ENCODE assay signal across 7 mouse cellular contexts in genomic region chr7:16239554-16239997, GRCm38 (mm10). TPM values are rescaled to one million over a fixed set of nuclear protein-coding genes. Genes with fewer than 3 reads are reported as not detected.
DNase-seq lines count a peak whose midpoint lies in the region; ATAC-seq and TF ChIP-seq lines count a peak whose summit lies in the region.

No protein-coding gene starts in this region.

- 46% methylated on average over 9 of the region's 9 CpGs for WGBS in heart, embryonic 12.5 days
- 64% methylated on average over 9 of the region's 9 CpGs for WGBS in intestine, postnatal 0 days

- peak overlapping the region; percentile 69 for H3K4me2 ChIP-seq in CH12.LX (ENCODE audit: insufficient read depth, low read depth, poor library complexity, severe bottlenecking)
- H3K4me2 ChIP-seq in heart, embryonic 12.5 days: peak overlapping the region; percentile 15; the same call in 1 of the 2 replicates
- no peak overlapping the region for H3K4me2 ChIP-seq in intestine, postnatal 0 days (replicated peaks; ENCODE audit: low read depth)

- no peaks in the 10 kb centered on the region for H3K79me2 ChIP-seq in CH12.LX (replicated peaks; ENCODE audit: control insufficient read depth, extremely low read depth, insufficient read depth, poor library complexity, severe bottlenecking)

- no peak overlapping the region for H3K9ac ChIP-seq in CH12.LX (ENCODE audit: insufficient read depth, low read depth)
- no peak overlapping the region for H3K9ac ChIP-seq in heart, embryonic 12.5 days
- no peak overlapping the region for H3K9ac ChIP-seq in intestine, postnatal 0 days (ENCODE audit: low read depth, low read length)

- no peak overlapping the region for H3K4me3 ChIP-seq in CH12.LX (replicated peaks in 1 of 3; ENCODE audit: low read depth in 2 of 3, low read length in 2 of 3, poor library complexity in 1 of 3)
- no peak overlapping the region for H3K4me3 ChIP-seq in heart, embryonic 12.5 days
- no peak overlapping the region for H3K4me3 ChIP-seq in intestine, postnatal 0 days (ENCODE audit: low read depth, low read length)

- in situ Hi-C loops in CH12.LX (cut with MboI; ENCODE audit: low pct_ligation_motif_present, low pct_unique_long_range_greater_than_20kb, low sequenced_read_pairs): no loop called here

- H3K27me3 ChIP-seq in CH12.LX (replicated peaks): no peaks in the 10 kb centered on the region
- H3K27me3 ChIP-seq in heart, embryonic 12.5 days (replicated peaks): no peaks in the 10 kb centered on the region
- H3K27me3 ChIP-seq in intestine, postnatal 0 days (replicated peaks; ENCODE audit: control insufficient read depth, insufficient read depth, low read length): no peaks in the 10 kb centered on the region

- TF ChIP-seq CTCF in CH12.LX (conservative IDR thresholded peaks at IDR 0.05 in 1 of 2, IDR thresholded peaks at IDR 0.05 in 1 of 2; ENCODE audit: low read depth in 2 of 2, low read length in 2 of 2): no peak
- no peak for TF ChIP-seq CTCF in intestine, postnatal 0 days (IDR thresholded peaks at IDR 0.05; ENCODE audit: low read depth)

- H3K9me3 ChIP-seq in CH12.LX (replicated peaks; ENCODE audit: low read length): no peaks in the 10 kb centered on the region
- H3K9me3 ChIP-seq in heart, embryonic 12.5 days (replicated peaks): no peaks in the 10 kb centered on the region
- no peaks in the 10 kb centered on the region for H3K9me3 ChIP-seq in intestine, postnatal 0 days (ENCODE audit: control insufficient read depth)

- TF ChIP-seq POLR2A in CH12.LX (IDR thresholded peaks at IDR 0.05; ENCODE audit: low read depth, low read length): no peak

- peaks cover 14 to 36% of the 10 kb centered on the region in 2 experiments for H3K4me1 ChIP-seq in CH12.LX (ENCODE audit: control insufficient read depth in 1 of 2, insufficient read depth in 2 of 2)
- peaks cover 6% of the 10 kb centered on the region; the same call in 1 of the 2 replicates for H3K4me1 ChIP-seq in heart, embryonic 12.5 days (replicated peaks)
- H3K4me1 ChIP-seq in intestine, postnatal 0 days (replicated peaks; ENCODE audit: control insufficient read depth, insufficient read depth, low read length): no peaks in the 10 kb centered on the region

- H3K36me3 ChIP-seq in CH12.LX (replicated peaks in 1 of 2; ENCODE audit: control insufficient read depth in 1 of 2, insufficient read depth in 1 of 2, low read length in 1 of 2): no peaks in the 10 kb centered on the region
- no peaks in the 10 kb centered on the region for H3K36me3 ChIP-seq in heart, embryonic 12.5 days
- H3K36me3 ChIP-seq in intestine, postnatal 0 days (ENCODE audit: control insufficient read depth, insufficient read depth): no peaks in the 10 kb centered on the region

- H3K27ac ChIP-seq in CH12.LX (ENCODE audit: insufficient read depth, low read depth): peak overlapping the region; percentile 31
- H3K27ac ChIP-seq in heart, embryonic 12.5 days (ENCODE audit: poor library complexity, severe bottlenecking): 0 out of 2 replicates have a peak overlapping the region, but pooled peaks have one; percentile 8
- no peak overlapping the region for H3K27ac ChIP-seq in intestine, postnatal 0 days (ENCODE audit: low read depth, low read length)

- dilution Hi-C loops in CH12.LX (cut with MboI; ENCODE audit: extremely low pct_ligation_motif_present, extremely low pct_unique_long_range_greater_than_20kb, low sequenced_read_pairs): no loop called here

- peak; percentile 87 for TF ChIP-seq EP300 in CH12.LX (IDR thresholded peaks at IDR 0.05; ENCODE audit: low read length)

- no peak for TF ChIP-seq RAD21 in CH12.LX (IDR thresholded peaks at IDR 0.05; ENCODE audit: low read depth, low read length)

- peak; percentile 96 for DNase-seq in CH12.LX (ENCODE audit: extremely low read depth)
- DNase-seq in c-Kit-positive CD71-positive TER-119-positive erythroid progenitor cells, embryonic 14.5 days (ENCODE audit: low spot score): peak; percentile 22
- peak; percentile 72 for DNase-seq in lung, postnatal 25 days (ENCODE audit: low spot score)
- DNase-seq in left cerebral cortex, adult 9 months (ENCODE audit: low spot score in 2 of 2): no peak
- no peak for DNase-seq in right cerebral cortex, adult 2 months (ENCODE audit: low spot score in 2 of 2)

- ATAC-seq in heart, embryonic 12.5 days (ENCODE audit: insufficient number of reproducible peaks, low FRiP score): peak; percentile 26; the same call in 1 of the 2 replicates
- no peak for ATAC-seq in intestine, postnatal 0 days

TF ChIP-seq in CH12.LX, 34 proteins besides CTCF, POLR2A, EP300 and RAD21:
- TF ChIP-seq MEF2A (IDR thresholded peaks at IDR 0.05; ENCODE audit: borderline replicate concordance, low read depth, low read length) (peak; percentile 90), IRF4 (IDR thresholded peaks at IDR 0.05; ENCODE audit: low read depth, low read length) (peak; percentile 70), TCF12 (IDR thresholded peaks at IDR 0.05; ENCODE audit: low read depth, low read length) (peak; percentile 50; the same call in 1 of the 2 replicates), MYC (IDR thresholded peaks at IDR 0.05; ENCODE audit: low read depth, low read length) (peak; percentile 53; the same call in 1 of the 2 replicates), ZNF384 (IDR thresholded peaks at IDR 0.05; ENCODE audit: low read depth, low read length) (no peak), ZMIZ1 (IDR thresholded peaks at IDR 0.05; ENCODE audit: low read depth, low read length) (no peak), CHD1 (IDR thresholded peaks at IDR 0.05; ENCODE audit: low read depth, low read length) (no peak), CHD2 (IDR thresholded peaks at IDR 0.05; ENCODE audit: low read length) (peak; percentile 28; the same call in 1 of the 2 replicates), RCOR1 (conservative IDR thresholded peaks at IDR 0.05; ENCODE audit: low read depth, low read length) (no peak), POLR2AphosphoS2 (IDR thresholded peaks at IDR 0.05; ENCODE audit: low read depth, low read length) (no peak), JUN (IDR thresholded peaks at IDR 0.05; ENCODE audit: insufficient read depth, low read depth, low read length) (no peak), BHLHE40 (IDR thresholded peaks at IDR 0.05; ENCODE audit: low read depth, low read length) (peak; percentile 82; the same call in 1 of the 2 replicates), SIN3A (IDR thresholded peaks at IDR 0.05; ENCODE audit: low read length) (peak; percentile 49; the same call in 1 of the 2 replicates), ETS1 (conservative IDR thresholded peaks at IDR 0.05; ENCODE audit: low read depth, low read length) (peak; percentile 76), HCFC1 (IDR thresholded peaks at IDR 0.05; ENCODE audit: low read depth, low read length) (no peak), MAFK (IDR thresholded peaks at IDR 0.05; ENCODE audit: insufficient replicate concordance, low read length) (0 out of 2 replicates have a peak, but pooled peaks have one; percentile 35), KAT2A (IDR thresholded peaks at IDR 0.05; ENCODE audit: insufficient replicate concordance, low read length) (no peak), ELF1 (IDR thresholded peaks at IDR 0.05; ENCODE audit: low read depth, low read length) (no peak)

RNA-seq across cellular contexts. Expression of gene C5ar2, which starts 4.4 kb away (rescaled TPM):
- 0.04 TPM in 2 replicates for total RNA-seq in CH12.LX (2012; rRNA removed)
- total RNA-seq in CH12.LX (2014; rRNA removed): 0.11 and 0.30 TPM in 2 replicates
- polyA plus RNA-seq in CH12.LX (2012; ENCODE audit: insufficient read length, low read depth): 0.22 and 0.33 TPM in 2 replicates
- 0.85 and 1.1 TPM in 2 replicates for polyA plus RNA-seq in heart, embryonic 12.5 days (2016; fragmentation: Nextera tagmentation; extraction: Ambion mirVana)
- polyA plus RNA-seq in intestine, postnatal 0 days (2015; fragmentation: Nextera tagmentation; extraction: Ambion mirVana): 0.16 and 0.26 TPM in 2 replicates

RNA-seq across cellular contexts. Expression of gene Dhx34, which starts 17.7 kb away (rescaled TPM):
- total RNA-seq in CH12.LX (2012; rRNA removed) (14.8 and 18.0 TPM in 2 replicates), CH12.LX (2014; rRNA removed) (6.9 and 8.8 TPM in 2 replicates)
- polyA plus RNA-seq in CH12.LX (2012; ENCODE audit: insufficient read length, low read depth): 11.8 and 15.2 TPM in 2 replicates
- polyA plus RNA-seq in heart, embryonic 12.5 days (2016; fragmentation: Nextera tagmentation; extraction: Ambion mirVana): 11.9 and 13.0 TPM in 2 replicates
- 7.3 and 9.0 TPM in 2 replicates for polyA plus RNA-seq in intestine, postnatal 0 days (2015; fragmentation: Nextera tagmentation; extraction: Ambion mirVana)

RNA-seq across cellular contexts. Expression of gene C5ar1, which starts 19.8 kb away (rescaled TPM):
- total RNA-seq in CH12.LX (2012; rRNA removed) (not detected in 2 replicates), CH12.LX (2014; rRNA removed) (not detected in 2 replicates)
- polyA plus RNA-seq in CH12.LX (2012; ENCODE audit: insufficient read length, low read depth): not detected in 2 replicates
- polyA plus RNA-seq in heart, embryonic 12.5 days (2016; fragmentation: Nextera tagmentation; extraction: Ambion mirVana): 1.1 and 1.8 TPM in 2 replicates
- polyA plus RNA-seq in intestine, postnatal 0 days (2015; fragmentation: Nextera tagmentation; extraction: Ambion mirVana): 2.1 TPM in 2 replicates

RNA-seq across cellular contexts. Expression of gene Inafm1, which starts 33.8 kb away (rescaled TPM):
- total RNA-seq in CH12.LX (2012; rRNA removed) (5.6 and 7.4 TPM in 2 replicates), CH12.LX (2014; rRNA removed) (1.1 and 1.5 TPM in 2 replicates)
- polyA plus RNA-seq in CH12.LX (2012; ENCODE audit: insufficient read length, low read depth): 9.3 and 9.5 TPM in 2 replicates
- polyA plus RNA-seq in heart, embryonic 12.5 days (2016; fragmentation: Nextera tagmentation; extraction: Ambion mirVana): 11.0 and 12.1 TPM in 2 replicates
- 24.1 and 24.8 TPM in 2 replicates for polyA plus RNA-seq in intestine, postnatal 0 days (2015; fragmentation: Nextera tagmentation; extraction: Ambion mirVana)

RNA-seq across cellular contexts. Expression of gene Ccdc9, which starts 47.0 kb away (rescaled TPM):
- 47.6 and 53.3 TPM in 2 replicates for total RNA-seq in CH12.LX (2012; rRNA removed)
- 32.0 and 37.5 TPM in 2 replicates for total RNA-seq in CH12.LX (2014; rRNA removed)
- 81.0 and 94.2 TPM in 2 replicates for polyA plus RNA-seq in CH12.LX (2012; ENCODE audit: insufficient read length, low read depth)
- polyA plus RNA-seq in heart, embryonic 12.5 days (2016; fragmentation: Nextera tagmentation; extraction: Ambion mirVana): 24.3 and 31.2 TPM in 2 replicates
- 14.2 and 14.8 TPM in 2 replicates for polyA plus RNA-seq in intestine, postnatal 0 days (2015; fragmentation: Nextera tagmentation; extraction: Ambion mirVana)

Comparison
In these comparisons a context has a peak if more than half of its experiments do, and no peak if none do; other contexts are left out.
1. DNase-seq: peak in CH12.LX (single experiment), c-Kit-positive CD71-positive TER-119-positive erythroid progenitor cells, embryonic 14.5 days (single experiment) and lung, postnatal 25 days (single experiment); none in left cerebral cortex, adult 9 months (0 of 2) and right cerebral cortex, adult 2 months (0 of 2).